Mouse (Mus musculus): ENCODE data around the gene Mxi1. TPM values are rescaled to one million over a fixed set of nuclear protein-coding genes. Genes with fewer than 3 reads are reported as not detected.

The Mxi1 gene
- polyA plus RNA-seq, 1 experiment from 2014 or later = 29.3 TPM

DNA sequence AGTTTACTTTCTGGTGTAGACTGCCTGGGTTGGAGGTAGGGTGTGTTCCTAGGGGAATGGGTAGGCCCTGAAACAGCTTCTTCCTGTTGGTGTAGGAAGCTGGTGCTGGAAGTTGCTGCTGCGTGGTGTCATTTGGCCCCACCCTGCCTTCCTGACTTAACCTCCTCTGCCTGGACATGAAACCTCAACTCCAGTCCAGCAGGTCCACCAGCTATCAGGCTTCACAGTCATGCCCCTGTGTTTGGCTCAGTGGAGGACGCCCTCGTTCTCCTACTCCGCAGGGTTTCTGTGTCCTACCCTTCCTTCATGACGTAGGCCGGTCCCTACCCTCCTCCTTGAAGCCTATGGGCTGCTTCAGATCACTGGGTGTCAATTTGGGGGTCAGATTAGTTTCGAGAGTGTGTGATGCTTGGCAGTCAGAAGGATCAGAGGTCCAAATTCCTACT, 4.9 kb downstream of the Mxi1 start:
- no peak overlapping the region for H3K9ac ChIP-seq (replicated peaks; ENCODE audit: low read depth, low read length)
- H3K36me3 ChIP-seq (ENCODE audit: control insufficient read depth, insufficient read depth, low read length) = no peaks in the 10 kb centered on the region
- H3K4me1 ChIP-seq (ENCODE audit: control insufficient read depth, insufficient read depth, low read length) = peaks cover 20% of the 10 kb centered on the region; the same call in 1 of the 2 replicates
- no peaks in the 10 kb centered on the region for H3K9me3 ChIP-seq (ENCODE audit: control insufficient read depth, low read depth, low read length)
- H3K4me3 ChIP-seq (ENCODE audit: low read depth, low read length) = no peak overlapping the region
- no peak for ATAC-seq (ENCODE audit: insufficient number of reproducible peaks, insufficient read depth, low FRiP score, low read depth)
- no peak overlapping the region for H3K4me2 ChIP-seq (replicated peaks; ENCODE audit: low read depth, low read length)
- no peaks in the 10 kb centered on the region for H3K27me3 ChIP-seq (ENCODE audit: control insufficient read depth, insufficient read depth, low read length)
- no peak overlapping the region for H3K27ac ChIP-seq (ENCODE audit: low read length)
- 83% methylated on average over 7 of the region's 7 CpGs for WGBS

DNA sequence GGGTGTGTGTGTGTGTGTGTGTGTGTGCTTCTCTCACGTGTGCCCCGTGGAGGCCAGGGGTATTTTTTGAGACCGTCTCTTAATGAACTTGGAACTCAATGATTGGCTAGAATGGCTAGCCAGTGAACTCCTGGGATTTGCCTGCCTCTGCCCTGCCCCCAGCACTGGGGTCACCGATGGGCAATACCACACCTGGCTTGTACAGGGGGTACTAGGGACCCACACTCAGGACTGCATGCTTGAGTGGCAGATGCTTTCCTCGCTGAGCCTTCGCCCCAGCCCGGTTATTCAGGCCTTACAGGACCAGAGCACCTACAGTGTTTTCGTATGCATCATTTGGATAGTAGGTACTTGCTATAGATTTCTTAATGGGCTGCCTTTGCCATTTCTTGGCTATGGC, 5.8 kb downstream of the Mxi1 start:
- Histone ChIP-seq H3K4me1 (ENCODE audit: control insufficient read depth, insufficient read depth, low read length) (peaks cover 22% of the 10 kb centered on the region), H3K36me3 (ENCODE audit: control insufficient read depth, insufficient read depth, low read length) (no peaks in the 10 kb centered on the region), H3K9ac (replicated peaks; ENCODE audit: low read depth, low read length) (no peak overlapping the region), H3K27me3 (ENCODE audit: control insufficient read depth, insufficient read depth, low read length) (no peaks in the 10 kb centered on the region), H3K4me2 (replicated peaks; ENCODE audit: low read depth, low read length) (no peak overlapping the region), H3K4me3 (ENCODE audit: low read depth, low read length) (no peak overlapping the region), H3K27ac (ENCODE audit: low read length) (no peak overlapping the region), H3K9me3 (ENCODE audit: control insufficient read depth, low read depth, low read length) (no peaks in the 10 kb centered on the region)
- 84% methylated on average over 8 of the region's 8 CpGs for WGBS
- no peak for ATAC-seq (ENCODE audit: insufficient number of reproducible peaks, insufficient read depth, low FRiP score, low read depth)

DNA sequence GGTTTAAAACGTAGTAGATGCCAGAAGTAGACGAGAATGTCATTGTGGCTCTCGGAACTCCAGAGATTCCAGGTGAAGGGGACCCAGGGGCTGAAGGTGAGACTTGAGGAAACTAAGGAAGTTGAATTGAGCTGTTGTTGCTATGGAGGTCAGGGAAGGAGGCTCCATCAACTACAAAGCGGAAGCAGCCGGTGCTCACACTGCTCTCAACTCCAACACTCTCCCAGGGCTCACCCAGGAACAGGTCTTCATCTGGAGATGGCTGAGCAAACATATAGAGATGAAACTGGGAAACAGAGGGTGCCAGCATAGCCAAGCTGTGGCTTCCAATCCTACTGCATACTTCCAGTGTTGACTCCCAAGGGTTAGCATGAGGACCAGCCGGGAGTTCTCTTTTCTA, 6.6 kb downstream of the Mxi1 start:
- Histone ChIP-seq H3K4me2 (replicated peaks; ENCODE audit: low read depth, low read length) (no peak overlapping the region), H3K9me3 (ENCODE audit: control insufficient read depth, low read depth, low read length) (no peaks in the 10 kb centered on the region), H3K4me3 (ENCODE audit: low read depth, low read length) (no peak overlapping the region), H3K4me1 (ENCODE audit: control insufficient read depth, insufficient read depth, low read length) (peaks cover 30% of the 10 kb centered on the region), H3K36me3 (ENCODE audit: control insufficient read depth, insufficient read depth, low read length) (no peaks in the 10 kb centered on the region), H3K9ac (replicated peaks; ENCODE audit: low read depth, low read length) (no peak overlapping the region), H3K27ac (ENCODE audit: low read length) (no peak overlapping the region), H3K27me3 (ENCODE audit: control insufficient read depth, insufficient read depth, low read length) (no peaks in the 10 kb centered on the region)
- WGBS = 86% methylated on average over 6 of the region's 6 CpGs
- ATAC-seq (ENCODE audit: insufficient number of reproducible peaks, insufficient read depth, low FRiP score, low read depth) = no peak

DNA sequence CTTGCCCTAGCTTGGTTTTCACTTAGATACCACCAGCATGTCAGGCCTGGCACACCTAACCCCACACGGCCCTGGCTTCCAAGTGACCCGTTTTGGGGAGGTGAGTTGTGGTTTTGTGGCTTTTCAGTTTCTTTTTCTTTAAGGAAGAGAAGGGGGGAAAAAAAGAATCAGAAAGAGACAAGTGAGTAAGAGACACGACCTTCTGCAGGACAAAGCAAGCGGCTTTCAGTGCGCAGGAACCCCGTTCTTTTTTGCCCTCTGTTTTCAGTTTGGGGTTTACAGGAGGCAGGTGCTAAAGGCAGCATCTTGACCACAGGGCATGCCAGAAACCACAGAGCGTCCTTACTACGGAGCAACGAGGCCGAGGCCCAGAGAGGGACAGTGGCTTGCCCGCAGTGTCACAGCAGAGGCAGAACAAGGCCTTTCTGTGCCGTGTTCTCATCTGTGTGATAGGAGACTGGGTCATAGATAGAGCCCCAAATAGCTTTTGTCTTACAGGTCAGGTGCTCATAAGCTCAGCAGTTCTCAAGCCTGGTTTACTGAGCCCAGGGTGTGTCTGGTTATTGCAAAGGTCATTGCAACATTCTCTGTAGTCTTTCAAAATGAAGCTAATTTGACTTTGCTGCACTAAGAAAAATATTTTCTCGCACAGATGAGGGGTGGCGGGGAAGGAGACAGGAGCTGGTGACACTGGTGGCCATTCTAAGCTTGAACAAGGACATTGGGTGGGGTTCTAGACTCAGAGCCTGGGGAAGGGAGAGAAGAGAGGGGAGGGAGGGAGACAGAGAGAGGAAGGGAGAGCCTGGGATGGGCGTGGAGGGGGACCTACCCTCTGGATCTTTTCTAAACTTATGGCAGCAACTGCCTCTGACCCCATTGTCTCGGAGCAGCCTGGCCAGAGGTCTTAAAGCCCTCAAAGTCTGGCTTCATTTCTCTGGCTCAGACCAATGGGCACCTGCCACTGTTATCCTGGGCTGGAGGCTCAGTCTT, 8.1 kb downstream of the Mxi1 start:
- Histone ChIP-seq H3K27ac (ENCODE audit: low read length) (peak overlapping the region; percentile 59; the same call in 1 of the 2 replicates), H3K27me3 (ENCODE audit: control insufficient read depth, insufficient read depth, low read length) (no peaks in the 10 kb centered on the region), H3K4me3 (ENCODE audit: low read depth, low read length) (no peak overlapping the region), H3K9ac (replicated peaks; ENCODE audit: low read depth, low read length) (no peak overlapping the region), H3K4me2 (replicated peaks; ENCODE audit: low read depth, low read length) (peak overlapping the region; percentile 8; the same call in 1 of the 2 replicates), H3K36me3 (ENCODE audit: control insufficient read depth, insufficient read depth, low read length) (no peaks in the 10 kb centered on the region), H3K4me1 (ENCODE audit: control insufficient read depth, insufficient read depth, low read length) (peaks cover 30% of the 10 kb centered on the region), H3K9me3 (ENCODE audit: control insufficient read depth, low read depth, low read length) (no peaks in the 10 kb centered on the region)
- WGBS = 66% methylated on average over 16 of the region's 16 CpGs
- no peak for ATAC-seq (ENCODE audit: insufficient number of reproducible peaks, insufficient read depth, low FRiP score, low read depth)

DNA sequence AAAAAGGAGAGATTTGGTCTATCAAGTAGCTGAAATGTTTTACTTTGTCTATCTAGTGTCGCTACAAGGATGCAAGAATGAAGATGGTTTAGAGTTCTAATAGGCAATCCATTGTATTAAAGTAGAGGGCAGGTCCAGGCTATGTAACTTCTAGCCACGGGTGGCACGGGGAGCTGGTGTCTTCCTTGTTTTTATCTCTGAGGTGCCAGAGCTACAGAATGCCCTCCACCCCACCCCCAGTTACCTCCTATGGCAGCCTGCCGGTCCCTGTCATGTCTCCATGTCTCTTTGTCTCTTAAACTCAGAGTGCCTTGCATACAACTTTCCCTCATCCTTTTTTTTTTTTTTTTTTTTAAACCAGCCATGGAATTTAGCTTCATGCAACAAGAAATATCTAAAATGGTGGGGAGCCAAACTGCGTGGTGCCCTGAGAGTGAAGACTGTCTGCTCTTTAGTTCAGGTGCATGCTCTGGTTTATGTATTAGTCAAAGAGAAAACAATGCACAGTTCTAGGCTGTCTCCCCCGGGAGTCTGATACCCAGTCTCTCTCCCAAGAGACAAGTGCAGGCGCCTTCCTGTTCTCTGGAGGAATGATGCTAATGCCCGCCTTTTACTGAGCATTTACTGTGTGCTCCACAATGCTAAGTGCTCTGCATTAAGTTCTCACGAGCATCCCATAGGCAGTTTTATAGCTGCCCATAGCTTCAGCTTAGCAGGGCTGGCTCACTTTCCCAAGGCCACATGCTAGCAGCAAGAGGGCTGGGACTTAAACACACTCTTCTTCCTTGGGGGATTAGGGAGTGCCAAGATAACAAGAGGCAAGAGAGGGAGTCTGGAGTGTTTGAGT, 10.2 kb downstream of the Mxi1 start:
- WGBS = 74% methylated on average over 9 of the region's 9 CpGs
- no peak overlapping the region for H3K4me2 ChIP-seq (replicated peaks; ENCODE audit: low read depth, low read length)
- no peak overlapping the region; the same call in 1 of the 2 replicates for H3K27ac ChIP-seq (ENCODE audit: low read length)
- H3K36me3 ChIP-seq (ENCODE audit: control insufficient read depth, insufficient read depth, low read length) = no peaks in the 10 kb centered on the region
- H3K27me3 ChIP-seq (ENCODE audit: control insufficient read depth, insufficient read depth, low read length) = no peaks in the 10 kb centered on the region
- no peak overlapping the region for H3K9ac ChIP-seq (replicated peaks; ENCODE audit: low read depth, low read length)
- ATAC-seq (ENCODE audit: insufficient number of reproducible peaks, insufficient read depth, low FRiP score, low read depth) = no peak
- peaks cover 26% of the 10 kb centered on the region for H3K4me1 ChIP-seq (ENCODE audit: control insufficient read depth, insufficient read depth, low read length)
- no peak overlapping the region for H3K4me3 ChIP-seq (ENCODE audit: low read depth, low read length)
- no peaks in the 10 kb centered on the region for H3K9me3 ChIP-seq (ENCODE audit: control insufficient read depth, low read depth, low read length)

DNA sequence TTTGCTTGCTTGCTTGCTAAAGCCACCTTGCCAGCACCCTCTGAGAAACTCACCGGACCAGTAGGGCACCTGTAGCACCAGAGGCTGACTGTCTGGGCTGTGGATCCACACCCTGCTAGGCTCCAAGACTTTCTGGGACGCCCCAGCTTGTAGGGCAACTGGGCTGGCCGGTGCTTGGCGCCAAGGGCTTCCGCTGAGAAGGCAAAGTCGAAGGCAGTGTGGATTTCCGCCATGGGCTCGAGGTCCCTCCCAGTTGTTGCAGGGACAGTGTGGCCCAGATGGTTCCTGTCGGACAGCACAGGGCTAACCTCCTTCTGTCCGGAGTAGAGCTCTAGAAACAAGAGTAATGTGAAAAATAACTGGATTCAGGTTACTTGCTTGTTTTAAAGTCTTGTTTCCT, 11.0 kb downstream of the Mxi1 start:
- Histone ChIP-seq H3K27me3 (ENCODE audit: control insufficient read depth, insufficient read depth, low read length) (no peaks in the 10 kb centered on the region), H3K36me3 (ENCODE audit: control insufficient read depth, insufficient read depth, low read length) (no peaks in the 10 kb centered on the region), H3K9ac (replicated peaks; ENCODE audit: low read depth, low read length) (no peak overlapping the region), H3K4me3 (ENCODE audit: low read depth, low read length) (no peak overlapping the region), H3K9me3 (ENCODE audit: control insufficient read depth, low read depth, low read length) (no peaks in the 10 kb centered on the region), H3K27ac (ENCODE audit: low read length) (0 out of 2 replicates have a peak overlapping the region, but pooled peaks have one; percentile 34), H3K4me1 (ENCODE audit: control insufficient read depth, insufficient read depth, low read length) (peaks cover 31% of the 10 kb centered on the region), H3K4me2 (replicated peaks; ENCODE audit: low read depth, low read length) (no peak overlapping the region)
- WGBS = 60% methylated on average over 10 of the region's 10 CpGs
- ATAC-seq (ENCODE audit: insufficient number of reproducible peaks, insufficient read depth, low FRiP score, low read depth) = no peak

DNA sequence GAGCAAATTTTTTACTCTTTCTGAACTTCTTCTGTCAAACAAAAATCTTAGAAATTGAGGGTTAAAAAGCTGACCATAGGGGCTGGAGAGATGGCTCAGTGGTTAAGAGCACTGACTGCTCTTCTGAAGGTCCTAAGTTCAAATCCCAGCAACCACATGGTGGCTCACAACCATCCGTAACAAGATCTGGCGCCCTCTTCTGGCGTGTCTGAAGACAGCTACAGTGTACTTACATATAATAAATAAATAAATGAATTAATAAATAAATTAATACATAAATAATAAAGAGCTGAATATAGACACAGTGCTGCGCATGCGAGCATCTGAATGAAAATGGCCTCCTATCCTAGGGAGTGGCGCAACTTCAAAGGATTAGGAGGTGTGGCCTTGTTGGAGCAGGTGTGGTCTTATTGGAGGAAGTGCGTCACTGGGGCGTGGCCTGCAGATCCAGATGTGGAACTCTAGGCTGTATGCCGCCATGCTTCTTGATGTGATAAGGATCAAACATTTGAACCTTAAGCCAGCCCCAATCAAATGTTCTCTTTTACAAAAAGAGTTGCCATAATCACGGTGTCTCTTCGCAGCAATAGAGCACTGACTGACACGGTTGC, 12.2 kb downstream of the Mxi1 start:
- no peaks in the 10 kb centered on the region for H3K9me3 ChIP-seq (ENCODE audit: control insufficient read depth, low read depth, low read length)
- H3K4me3 ChIP-seq (ENCODE audit: low read depth, low read length) = no peak overlapping the region
- H3K4me1 ChIP-seq (ENCODE audit: control insufficient read depth, insufficient read depth, low read length) = peaks cover 30% of the 10 kb centered on the region
- ATAC-seq (ENCODE audit: insufficient number of reproducible peaks, insufficient read depth, low FRiP score, low read depth) = no peak
- H3K27me3 ChIP-seq (ENCODE audit: control insufficient read depth, insufficient read depth, low read length) = no peaks in the 10 kb centered on the region
- WGBS = 91% methylated on average over 12 of the region's 12 CpGs
- no peak overlapping the region for H3K27ac ChIP-seq (ENCODE audit: low read length)
- no peak overlapping the region for H3K9ac ChIP-seq (replicated peaks; ENCODE audit: low read depth, low read length)
- H3K4me2 ChIP-seq (replicated peaks; ENCODE audit: low read depth, low read length) = no peak overlapping the region
- no peaks in the 10 kb centered on the region for H3K36me3 ChIP-seq (ENCODE audit: control insufficient read depth, insufficient read depth, low read length)

- H3K27ac ChIP-seq (ENCODE audit: low read length) = no peak overlapping the region
- H3K4me2 ChIP-seq (replicated peaks; ENCODE audit: low read depth, low read length) = peak overlapping the region; percentile 56; the same call in 1 of the 2 replicates
- no peak overlapping the region for H3K9ac ChIP-seq (replicated peaks; ENCODE audit: low read depth, low read length)
- WGBS = 62% methylated on average over 6 of the region's 6 CpGs
- no peak overlapping the region for H3K4me3 ChIP-seq (ENCODE audit: low read depth, low read length)
- no peaks in the 10 kb centered on the region for H3K9me3 ChIP-seq (ENCODE audit: control insufficient read depth, low read depth, low read length)
- no peaks in the 10 kb centered on the region for H3K27me3 ChIP-seq (ENCODE audit: control insufficient read depth, insufficient read depth, low read length)
- H3K36me3 ChIP-seq (ENCODE audit: control insufficient read depth, insufficient read depth, low read length) = no peaks in the 10 kb centered on the region
- peaks cover 22% of the 10 kb centered on the region for H3K4me1 ChIP-seq (ENCODE audit: control insufficient read depth, insufficient read depth, low read length)
- no peak for ATAC-seq (ENCODE audit: insufficient number of reproducible peaks, insufficient read depth, low FRiP score, low read depth)
These were observed 14.5 kb downstream of the Mxi1 start for GRCm38 (mm10) chr19:53324866-53325265.
